Mouse (Mus musculus): ENCODE data around the gene Fzr1.

GRCm38 (mm10) chr10:81345162-81345534, 33.2 kb downstream of the Fzr1 start:
- no peak for TF ChIP-seq GATA1 (IDR thresholded peaks at IDR 0.05; ENCODE audit: low read length)
- no peak for TF ChIP-seq TAL1 (IDR thresholded peaks at IDR 0.05; ENCODE audit: low read length)
